Mouse (Mus musculus) granulocyte monocyte progenitor cell, adult 5-6 weeks (primary cell): ENCODE data around the gene Ift140. TPM values are rescaled to one million over a fixed set of nuclear protein-coding genes. Genes with fewer than 3 reads are reported as not detected.
"Not testable (repeated sequence)": the region's sequence is repeated elsewhere in the genome, so short reads cannot be mapped to it uniquely, and the experiment has no call there.

ENCODE experiments used
- ATAC-seq: replicated peaks from 2 replicates; pipeline ENCODE4 v1.8.0; 2016; ENCODE audit warnings: mild to moderate bottlenecking, moderate TSS enrichment, inconsistent platforms; ENCODE audit not compliant: poor library complexity, severe bottlenecking
- total RNA-seq, 2 experiments: library from RNA; stranded (forward) in 1 of 2; stranded (reverse) in 1 of 2; fragments of 200-712, 200-1000 nt in 1 of 2; fragments of >200 nt in 1 of 2; fragmentation: Nextera tagmentation in 1 of 2; gene quantifications; 2 replicates each; pipeline ENCODE4 v1.2.3; 2014 to 2017

Ift140 gene
- total RNA-seq, 2 experiments from 2014 or later = 12.3 to 28.8 TPM

DNA sequence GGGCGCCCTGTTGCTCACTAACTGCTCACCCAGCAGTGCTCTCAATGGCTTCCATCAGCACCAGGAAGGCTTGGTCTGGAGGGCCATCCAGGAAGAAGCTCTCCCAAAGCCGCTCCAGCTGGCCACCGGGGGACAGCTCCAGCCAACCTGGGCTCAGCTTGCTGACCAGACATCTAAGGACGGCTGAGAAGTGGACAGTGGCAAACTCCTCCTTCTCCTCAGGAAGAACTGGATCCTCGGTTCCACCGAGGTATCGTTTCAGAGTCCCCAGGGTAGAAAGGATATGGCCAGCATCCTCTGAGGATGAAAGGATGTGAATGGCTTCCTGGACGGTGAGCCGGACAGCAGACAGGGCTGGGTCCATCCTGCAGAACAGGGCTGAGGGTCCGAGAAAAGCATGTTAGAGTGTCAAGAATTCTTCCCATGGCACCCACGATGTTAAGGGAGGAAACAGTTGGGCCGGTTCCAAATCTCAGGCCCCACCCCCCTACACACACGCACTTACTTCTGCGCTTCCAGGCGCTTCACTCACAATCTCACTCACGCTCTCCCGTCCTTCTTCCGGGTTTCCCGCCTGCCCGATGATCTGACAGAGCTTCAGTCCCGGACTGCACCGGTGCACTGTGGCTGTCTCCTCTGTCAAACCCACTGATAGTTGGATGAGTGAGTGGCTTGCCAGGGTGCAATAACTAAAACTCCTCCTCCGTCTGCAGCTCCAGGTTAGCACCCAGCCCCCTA, 99.2 kb downstream of the Ift140 start:
- ATAC-seq = peak; percentile 61

DNA sequence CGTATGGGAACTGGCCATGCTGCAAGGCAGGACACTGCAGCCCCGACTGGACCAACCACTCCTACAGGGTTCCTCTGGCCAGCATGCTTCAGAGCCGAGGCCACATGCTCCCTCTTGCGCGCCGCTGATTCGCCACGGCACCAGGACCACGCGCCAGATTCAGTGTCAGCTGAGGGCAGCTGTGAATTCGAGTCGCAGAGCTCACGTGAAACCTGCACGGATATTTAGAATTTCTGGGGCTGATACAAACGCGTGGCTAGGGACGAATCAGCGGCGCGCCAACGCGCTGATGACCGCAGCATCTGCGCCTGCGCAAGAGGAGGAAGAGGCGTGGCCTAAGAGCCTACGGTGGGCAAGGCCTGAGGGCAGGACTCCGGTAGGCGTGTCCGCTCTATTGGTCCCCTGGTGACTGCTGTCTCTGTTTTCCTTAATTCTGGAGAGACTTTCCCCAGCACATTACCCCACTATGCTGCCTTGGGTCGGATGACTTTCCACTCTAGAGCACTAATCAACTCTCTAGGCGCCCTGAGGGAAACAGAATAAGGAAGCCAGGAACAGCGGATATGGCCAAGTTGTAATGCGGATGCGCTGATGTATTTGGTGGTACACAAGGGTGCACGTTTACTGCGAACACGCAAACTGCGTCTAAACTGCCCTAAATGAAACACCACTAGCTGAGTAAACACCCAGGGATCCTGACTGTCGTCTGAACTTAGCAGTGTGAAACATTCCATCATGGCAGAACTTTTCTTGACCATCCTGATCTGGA, 100.0 kb downstream of the Ift140 start, which contains the start of gene Telo2:
Gene Telo2 (minus strand): TSS at position 304 of the 769 bp plus-strand sequence.
- ATAC-seq = peak; percentile 84

DNA sequence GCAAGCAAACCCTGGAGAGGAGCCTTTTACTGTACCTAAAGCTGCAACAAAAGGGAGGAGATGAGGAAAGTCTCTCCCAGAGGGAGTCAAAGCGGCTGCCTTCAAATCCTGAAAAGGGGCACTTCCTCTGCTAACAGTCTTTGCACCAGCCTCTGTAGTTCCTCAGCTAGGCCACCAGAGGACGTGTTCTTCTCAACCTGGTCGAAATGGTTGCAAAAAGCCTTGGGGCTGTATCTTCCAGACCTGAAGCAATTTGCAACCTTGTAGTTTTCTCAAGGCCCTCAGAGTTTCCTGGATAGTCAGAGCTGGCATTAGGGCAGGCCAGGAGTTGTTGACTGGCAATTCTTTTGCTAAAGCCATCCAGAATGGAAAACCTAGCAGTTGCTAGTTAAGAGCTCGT, 101.4 kb downstream of the Ift140 start:
- peak; percentile 32; the same call in 1 of the 2 replicates for ATAC-seq

DNA sequence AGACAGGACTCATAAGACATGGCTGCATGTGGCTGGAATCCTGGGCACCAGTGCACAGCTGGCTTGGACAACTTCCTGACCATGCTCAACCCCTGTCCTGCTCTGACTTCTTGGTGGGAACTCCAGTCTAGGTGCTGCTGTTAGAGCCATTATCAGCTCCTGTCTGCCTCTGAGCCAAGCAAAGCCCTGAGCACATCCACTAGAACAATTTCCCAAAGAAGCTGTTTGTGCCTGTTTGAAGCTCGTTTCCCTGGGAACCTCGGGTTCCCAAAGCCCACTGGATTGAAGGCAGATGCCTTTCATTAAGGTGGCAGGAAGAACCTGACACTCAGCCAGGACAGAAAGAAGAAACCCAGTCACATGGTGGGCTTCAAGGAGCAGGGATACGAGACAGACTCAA, 104.5 kb downstream of the Ift140 start, which contains the start of gene Ptx4:
Gene Ptx4 (plus strand): TSS at position 355 of the 400 bp plus-strand sequence.
- ATAC-seq = no peak

DNA sequence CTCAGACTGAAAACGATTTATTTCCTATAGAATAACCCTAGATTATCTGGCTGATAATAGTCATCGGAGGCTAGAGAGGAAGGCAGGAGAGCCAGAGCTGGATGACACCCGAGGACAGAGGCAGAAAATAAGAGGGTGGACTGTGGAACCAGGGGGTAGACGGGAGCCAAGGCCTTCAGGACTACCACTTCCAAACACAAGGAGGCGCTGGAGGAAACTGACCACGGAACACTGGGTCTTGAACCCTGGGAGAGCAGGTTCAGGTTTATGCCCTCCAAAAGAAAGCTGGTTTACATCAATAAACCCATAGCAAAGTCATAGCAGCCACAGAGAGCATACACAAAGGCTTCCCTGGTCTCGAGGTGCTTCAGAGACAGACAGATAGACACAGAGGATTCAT, 108.1 kb downstream of the Ift140 start:
- peak; percentile 68 for ATAC-seq

DNA sequence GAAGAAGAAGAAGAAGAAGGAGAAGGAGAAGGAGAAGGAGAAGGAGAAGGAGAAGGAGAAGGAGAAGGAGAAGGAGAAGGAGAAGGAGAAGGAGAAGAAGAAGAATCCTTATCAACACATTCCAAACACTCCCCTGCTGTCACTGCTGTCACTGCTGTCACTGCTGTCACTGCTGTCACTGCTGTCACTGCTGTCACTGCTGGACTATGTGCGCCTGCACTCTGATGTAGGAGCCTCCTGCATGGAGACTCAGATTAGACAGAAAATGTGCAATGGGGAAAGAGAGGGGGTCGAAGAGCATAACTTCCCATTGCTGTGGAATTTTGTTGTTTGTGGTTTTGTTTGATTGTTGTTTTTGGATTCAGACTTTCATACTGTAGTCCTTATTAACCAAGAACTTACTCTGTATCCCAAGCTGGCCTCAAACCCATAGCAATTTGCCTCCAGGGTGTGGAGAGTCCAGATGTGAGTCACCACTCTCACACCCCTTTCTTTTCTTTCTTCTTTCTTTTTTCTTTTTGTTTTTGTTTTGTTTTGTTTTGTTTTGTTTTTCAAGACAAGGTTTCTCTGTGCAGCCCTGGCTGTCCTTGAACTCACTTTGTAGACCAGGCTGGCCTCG, 109.7 kb downstream of the Ift140 start:
- ATAC-seq = not testable (repeated sequence)

DNA sequence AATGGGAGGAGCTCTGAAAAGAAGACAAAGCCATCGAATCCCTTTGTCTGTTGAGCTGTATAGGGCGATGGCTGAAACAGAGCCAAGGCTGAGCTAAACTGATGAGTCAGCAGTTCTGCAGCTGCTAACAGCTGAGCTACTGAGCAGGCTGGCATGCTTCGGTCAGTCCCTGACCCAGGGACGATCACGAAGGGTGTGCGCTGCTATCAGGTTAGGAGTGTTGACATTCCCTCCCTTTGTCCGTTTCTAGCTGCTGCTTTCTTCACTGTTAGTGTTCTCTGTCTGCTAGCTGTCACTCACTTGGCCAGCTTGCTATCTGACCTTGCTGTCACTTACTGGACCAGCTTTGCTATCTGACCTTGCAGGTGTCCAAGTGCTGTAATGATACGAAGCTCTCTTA, 111.2 kb downstream of the Ift140 start:
- ATAC-seq = no peak

DNA sequence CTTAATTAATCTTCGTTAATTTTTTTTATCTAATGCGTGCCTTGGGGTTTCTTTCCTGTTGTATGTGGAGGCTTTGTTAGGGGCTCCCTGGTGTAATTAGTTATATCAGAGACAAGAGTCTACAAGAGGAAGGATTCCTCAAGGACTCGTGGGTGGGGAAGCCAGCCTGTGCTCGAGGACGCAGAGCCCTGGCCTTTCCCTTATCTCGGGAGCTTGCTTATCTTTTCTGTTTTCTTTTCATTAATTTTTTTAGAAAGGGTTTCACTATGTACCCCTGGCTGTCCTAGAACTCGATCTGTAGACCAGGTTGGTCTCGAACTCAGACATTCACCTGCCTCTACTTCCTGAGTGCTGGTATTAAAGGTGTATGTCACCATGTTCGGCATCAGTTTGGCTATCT, 111.8 kb downstream of the Ift140 start:
- no peak for ATAC-seq

DNA sequence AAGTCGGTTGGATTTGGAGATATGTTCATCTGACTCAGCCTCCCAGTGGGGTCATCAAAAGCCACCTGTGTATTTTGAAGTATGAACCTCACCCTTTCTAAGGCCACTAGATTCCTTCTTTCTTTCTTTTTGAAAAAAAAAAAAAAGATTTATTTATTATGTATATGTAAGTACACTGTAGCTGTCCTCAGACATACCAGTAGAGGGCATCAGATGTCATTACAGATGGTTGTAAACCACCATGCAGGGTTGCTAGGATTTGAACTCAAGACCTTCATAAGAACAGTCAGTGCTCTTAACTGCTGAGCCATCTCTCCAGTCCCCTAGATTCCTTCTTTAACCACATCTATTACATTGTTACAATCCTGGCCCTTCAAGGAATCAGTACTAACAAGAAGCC, 114.2 kb downstream of the Ift140 start:
- ATAC-seq = no peak

DNA sequence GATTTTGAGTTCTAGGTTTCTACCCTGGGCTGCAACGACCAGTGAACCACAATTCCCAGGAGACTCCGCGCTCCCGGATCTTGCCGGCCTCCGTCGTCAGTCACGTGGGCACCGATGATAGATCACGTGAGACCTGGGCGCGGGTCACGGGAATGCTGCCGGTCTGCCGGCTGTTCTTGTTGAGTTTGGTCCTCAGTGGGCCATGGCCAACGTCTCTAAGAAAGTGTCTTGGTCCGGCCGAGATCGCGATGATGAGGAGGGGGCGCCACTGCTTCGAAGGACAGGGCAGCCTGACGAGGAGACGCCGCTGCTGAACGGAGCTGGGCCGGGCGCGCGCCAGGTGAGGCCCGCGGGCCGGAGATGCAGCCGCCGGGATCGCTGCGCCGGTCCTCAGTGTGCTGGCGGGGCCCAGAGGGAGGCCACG, 117.4 kb downstream of the Ift140 start, which contains the start of gene Clcn7:
Gene Clcn7 (plus strand): TSS at position 117 of the 424 bp plus-strand sequence.
- ATAC-seq = peak; percentile 74

DNA sequence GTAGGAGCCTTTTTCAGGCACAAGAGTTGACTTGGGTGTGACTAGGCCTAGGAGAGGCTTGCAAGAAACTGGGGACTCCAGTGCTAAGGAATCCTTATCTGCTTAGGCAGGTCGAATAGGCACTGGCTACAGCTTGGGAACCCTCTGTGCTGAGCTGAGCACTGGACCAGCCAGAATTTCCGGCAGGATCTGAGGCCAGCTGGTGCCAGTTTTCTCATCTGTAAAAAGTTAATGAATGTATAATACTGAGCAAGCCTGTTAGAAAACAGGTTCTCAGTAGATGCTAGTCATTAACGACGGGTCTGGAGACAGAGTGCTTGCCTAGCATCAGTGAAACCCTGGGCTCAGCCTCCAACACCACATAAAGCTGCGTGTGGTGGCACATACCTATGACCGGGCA, 119.7 kb downstream of the Ift140 start:
- ATAC-seq = no peak

DNA sequence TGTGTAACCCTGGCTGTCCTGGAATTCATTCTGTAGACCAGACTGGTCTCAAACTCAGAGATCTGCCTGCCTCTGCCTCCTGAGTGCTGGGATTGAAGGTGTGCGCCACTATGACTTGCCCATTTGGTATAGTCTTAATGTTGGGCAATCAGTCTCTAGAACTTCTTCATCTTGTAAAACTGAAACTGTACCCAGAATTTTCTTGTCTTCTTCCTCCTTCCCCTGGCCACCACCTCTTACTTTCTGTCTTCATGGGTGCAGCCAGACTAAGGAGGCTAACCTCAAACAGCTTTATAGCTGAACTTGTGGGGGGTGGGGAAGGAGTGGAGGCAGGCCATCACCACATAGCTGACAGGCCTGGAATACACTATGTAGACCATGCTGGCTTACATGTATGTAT, 122.9 kb downstream of the Ift140 start:
- peak; percentile 77 for ATAC-seq

DNA sequence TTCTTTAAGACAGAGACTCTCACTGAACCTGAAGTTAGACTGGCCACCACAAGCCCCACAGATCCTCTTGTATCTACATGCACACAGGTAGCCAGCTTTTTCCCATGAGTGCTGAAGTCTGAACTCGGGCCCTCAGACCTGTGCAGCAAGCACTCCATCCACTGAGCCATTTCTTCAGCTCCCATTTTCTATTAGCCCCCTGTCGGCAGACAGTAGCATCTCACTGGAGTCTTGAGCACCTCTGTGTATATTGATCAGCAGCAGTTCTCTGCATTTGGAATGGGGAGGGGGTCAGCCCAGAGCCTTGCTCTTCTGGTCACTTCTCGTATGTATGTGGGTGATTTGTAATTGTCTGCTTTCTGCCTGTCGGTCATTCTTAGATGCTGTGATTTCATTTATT, 124.1 kb downstream of the Ift140 start:
- ATAC-seq = no peak

Other genes starting within 250 kb of the Ift140 start
- not detected in 2 replicates for gene Meiob, start 211.8 kb upstream of the Ift140 start, total RNA-seq (2014; fragmentation: Nextera tagmentation)
- gene Meiob, start 211.8 kb upstream of the Ift140 start, total RNA-seq (2017) = not detected in 2 replicates
- gene Hagh, start 175.9 kb upstream of the Ift140 start, total RNA-seq (2014; fragmentation: Nextera tagmentation) = 35.3 and 46.1 TPM in 2 replicates
- gene Hagh, start 175.9 kb upstream of the Ift140 start, total RNA-seq (2017) = 18.2 and 45.8 TPM in 2 replicates
- 13.7 and 15.1 TPM in 2 replicates for gene Fahd1, start 165.7 kb upstream of the Ift140 start, total RNA-seq (2014; fragmentation: Nextera tagmentation)
- gene Fahd1, start 165.7 kb upstream of the Ift140 start, total RNA-seq (2017) = 11.4 and 14.3 TPM in 2 replicates
- not detected in 2 replicates for gene Igfals, start 150.1 kb upstream of the Ift140 start, total RNA-seq (2014; fragmentation: Nextera tagmentation)
- not detected in 2 replicates for gene Igfals, start 150.1 kb upstream of the Ift140 start, total RNA-seq (2017)
- gene Nubp2, start 129.7 kb upstream of the Ift140 start, total RNA-seq (2014; fragmentation: Nextera tagmentation) = 103 and 108 TPM in 2 replicates
- 42.8 and 48.2 TPM in 2 replicates for gene Nubp2, start 129.7 kb upstream of the Ift140 start, total RNA-seq (2017)
- gene Spsb3, start 129.4 kb upstream of the Ift140 start, total RNA-seq (2014; fragmentation: Nextera tagmentation) = 15.7 and 29.3 TPM in 2 replicates
- 10.4 and 15.8 TPM in 2 replicates for gene Spsb3, start 129.4 kb upstream of the Ift140 start, total RNA-seq (2017)
- gene Eme2, start 121.0 kb upstream of the Ift140 start, total RNA-seq (2014; fragmentation: Nextera tagmentation) = 8.9 and 15.1 TPM in 2 replicates
- 12.5 and 14.9 TPM in 2 replicates for gene Eme2, start 121.0 kb upstream of the Ift140 start, total RNA-seq (2017)
- 62.0 and 75.0 TPM in 2 replicates for gene Mrps34, start 121.0 kb upstream of the Ift140 start, total RNA-seq (2014; fragmentation: Nextera tagmentation)
- gene Mrps34, start 121.0 kb upstream of the Ift140 start, total RNA-seq (2017) = 36.7 and 41.9 TPM in 2 replicates
- 18.8 and 22.9 TPM in 2 replicates for gene Nme3, start 119.6 kb upstream of the Ift140 start, total RNA-seq (2014; fragmentation: Nextera tagmentation)
- 21.2 and 27.1 TPM in 2 replicates for gene Nme3, start 119.6 kb upstream of the Ift140 start, total RNA-seq (2017)
- gene Mapk8ip3, start 79.1 kb upstream of the Ift140 start, total RNA-seq (2014; fragmentation: Nextera tagmentation) = 49.0 and 84.5 TPM in 2 replicates
- 18.2 and 21.0 TPM in 2 replicates for gene Mapk8ip3, start 79.1 kb upstream of the Ift140 start, total RNA-seq (2017)
- gene Jpt2, start 55.4 kb upstream of the Ift140 start, total RNA-seq (2014; fragmentation: Nextera tagmentation) = 109 and 130 TPM in 2 replicates
- gene Jpt2, start 55.4 kb upstream of the Ift140 start, total RNA-seq (2017) = 104 and 114 TPM in 2 replicates
- 27.3 and 27.6 TPM in 2 replicates for gene Cramp1l, start 297 bp upstream of the Ift140 start, total RNA-seq (2014; fragmentation: Nextera tagmentation)
- 7.8 and 8.2 TPM in 2 replicates for gene Cramp1l, start 297 bp upstream of the Ift140 start, total RNA-seq (2017)
- gene Tmem204, start 67.5 kb downstream of the Ift140 start, total RNA-seq (2014; fragmentation: Nextera tagmentation) = not detected in 2 replicates
- gene Tmem204, start 67.5 kb downstream of the Ift140 start, total RNA-seq (2017) = not detected in 2 replicates
- 49.8 and 55.9 TPM in 2 replicates for gene Telo2, start 99.9 kb downstream of the Ift140 start, total RNA-seq (2014; fragmentation: Nextera tagmentation)
- gene Telo2, start 99.9 kb downstream of the Ift140 start, total RNA-seq (2017) = 21.8 and 37.3 TPM in 2 replicates
- not detected in 2 replicates for gene Ptx4, start 104.7 kb downstream of the Ift140 start, total RNA-seq (2014; fragmentation: Nextera tagmentation)
- gene Ptx4, start 104.7 kb downstream of the Ift140 start, total RNA-seq (2017) = not detected in 2 replicates
- 12.1 and 18.9 TPM in 2 replicates for gene Clcn7, start 117.3 kb downstream of the Ift140 start, total RNA-seq (2014; fragmentation: Nextera tagmentation)
- gene Clcn7, start 117.3 kb downstream of the Ift140 start, total RNA-seq (2017) = 11.3 and 12.6 TPM in 2 replicates
- gene Ccdc154, start 146.4 kb downstream of the Ift140 start, total RNA-seq (2014; fragmentation: Nextera tagmentation) = 0.49 TPM in 1 of 2 replicates, not detected in the other
- gene Ccdc154, start 146.4 kb downstream of the Ift140 start, total RNA-seq (2017) = 0.21 TPM in 1 of 2 replicates, not detected in the other
- gene Gm38655, start 159.4 kb downstream of the Ift140 start, total RNA-seq (2014; fragmentation: Nextera tagmentation) = not detected in 2 replicates
- gene Gm38655, start 159.4 kb downstream of the Ift140 start, total RNA-seq (2017) = not detected in 2 replicates
- gene BC003965, start 168.5 kb downstream of the Ift140 start, total RNA-seq (2014; fragmentation: Nextera tagmentation) = 13.1 and 17.0 TPM in 2 replicates
- 10.0 and 10.2 TPM in 2 replicates for gene BC003965, start 168.5 kb downstream of the Ift140 start, total RNA-seq (2017)
- 6.8 and 17.2 TPM in 2 replicates for gene Unkl, start 172.3 kb downstream of the Ift140 start, total RNA-seq (2014; fragmentation: Nextera tagmentation)
- gene Unkl, start 172.3 kb downstream of the Ift140 start, total RNA-seq (2017) = 5.6 and 9.9 TPM in 2 replicates
- gene Gnptg, start 224.0 kb downstream of the Ift140 start, total RNA-seq (2014; fragmentation: Nextera tagmentation) = 10.9 and 19.2 TPM in 2 replicates
- gene Gnptg, start 224.0 kb downstream of the Ift140 start, total RNA-seq (2017) = 23.7 and 27.8 TPM in 2 replicates
- gene Tsr3, start 224.1 kb downstream of the Ift140 start, total RNA-seq (2014; fragmentation: Nextera tagmentation) = 10.9 and 17.1 TPM in 2 replicates
- gene Tsr3, start 224.1 kb downstream of the Ift140 start, total RNA-seq (2017) = 23.6 and 27.8 TPM in 2 replicates
- gene Baiap3, start 240.3 kb downstream of the Ift140 start, total RNA-seq (2014; fragmentation: Nextera tagmentation) = 7.6 and 9.1 TPM in 2 replicates
- 3.8 and 11.9 TPM in 2 replicates for gene Baiap3, start 240.3 kb downstream of the Ift140 start, total RNA-seq (2017)